Mouse (Mus musculus): ENCODE data around the gene Uqcc1.

DNA sequence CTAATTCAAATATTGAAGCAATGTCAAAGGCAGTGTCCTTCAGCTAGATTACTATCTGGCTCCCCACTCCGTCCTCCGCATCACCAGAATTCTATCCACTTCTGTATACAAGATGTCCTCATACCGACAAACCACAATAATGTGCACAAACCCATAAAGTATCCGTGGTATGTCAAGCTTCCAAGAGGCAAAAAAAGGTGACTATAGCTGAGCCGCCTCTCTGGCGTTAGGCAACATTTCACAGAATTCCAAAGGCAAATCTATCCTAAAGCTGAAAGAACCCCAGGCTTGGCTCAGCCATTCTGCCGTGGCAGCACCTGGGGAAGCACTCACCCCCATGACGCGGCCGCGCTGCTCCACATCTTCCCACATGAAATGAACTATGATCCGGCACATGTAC is 43.3 kb downstream of the Uqcc1 start:
- TF ChIP-seq CTCF (IDR thresholded peaks at IDR 0.05; ENCODE audit: extremely low read depth, insufficient read length, insufficient replicate concordance, low read depth, low read length) (no peak), POLR2A (IDR thresholded peaks at IDR 0.05; ENCODE audit: low read depth, low read length) (no peak)

All from small intestine, adult 2 months (tissue).